Mouse (Mus musculus) midbrain, embryonic 13.5 days (tissue): ENCODE results near the gene Iah1. TPM values are rescaled to one million over a fixed set of nuclear protein-coding genes. Genes with fewer than 3 reads are reported as not detected.

Experiments used
- ATAC-seq: fragments of 200-750 bp; cut with Nextera tagmentation; 2 replicates; pipeline ENCODE4 v1.8.0; 2017; ENCODE audit warnings: mild to moderate bottlenecking, moderate TSS enrichment, moderate library complexity
- H3K27ac ChIP-seq: fragments of 300-500 bp; sonication (generic); 2 replicates; pipeline ENCODE4 v1.5.1; 2015; ENCODE audit warnings: inconsistent platforms, mild to moderate bottlenecking, moderate library complexity
- H3K27me3 ChIP-seq: fragments of 300-500 bp; sonication (generic); 2 replicates; pipeline ENCODE4 v1.6.1; 2015; ENCODE audit warnings: mild to moderate bottlenecking, inconsistent platforms
- H3K36me3 ChIP-seq: fragments of 300-500 bp; sonication (generic); 2 replicates; pipeline ENCODE4 v1.6.1; 2015; ENCODE audit warnings: mild to moderate bottlenecking, inconsistent platforms
- H3K4me1 ChIP-seq: fragments of 300-500 bp; sonication (generic); replicated peaks from 2 replicates; pipeline ENCODE4 v1.6.1; 2015; ENCODE audit warnings: inconsistent platforms
- H3K4me2 ChIP-seq: fragments of 300-500 bp; sonication (generic); replicated peaks from 2 replicates; pipeline ENCODE4 v1.6.1; 2015; ENCODE audit warnings: moderate library complexity, mild to moderate bottlenecking, inconsistent platforms
- H3K4me3 ChIP-seq: fragments of 300-500 bp; sonication (generic); replicated peaks from 2 replicates; pipeline ENCODE4 v1.5.1; 2015; ENCODE audit warnings: mild to moderate bottlenecking, inconsistent platforms
- H3K9ac ChIP-seq: fragments of 300-500 bp; sonication (generic); replicated peaks from 2 replicates; pipeline ENCODE4 v1.6.1; 2015; ENCODE audit warnings: mild to moderate bottlenecking, inconsistent platforms
- H3K9me3 ChIP-seq: fragments of 300-500 bp; sonication (generic); 2 replicates; pipeline ENCODE4 v1.6.1; 2016; ENCODE audit warnings: mild to moderate bottlenecking, inconsistent platforms
- WGBS: fragments of 180-500 bp; shearing (Covaris S2); methylation state at CpG from one replicate; pipeline ENCODE4 v1.1.7; 2015; 5-methylcytosine and 5-hydroxymethylcytosine counted together
- polyA plus RNA-seq: library from polyadenylated mRNA; unstranded; fragments of >200 nt; fragmentation: Nextera tagmentation; extraction: Ambion mirVana; gene quantifications from 2 replicates; pipeline ENCODE4 v1.2.1, GENCODE M21; 2015

Gene Iah1
- 44.7 and 45.1 TPM in 2 replicates for polyA plus RNA-seq

- H3K9ac ChIP-seq, result peak within 1 kb of the TSS; percentile 74
- H3K36me3 ChIP-seq, result peaks cover 45% of the 10 kb centered on the region
- WGBS, result 3% methylated on average over 59 of the region's 59 CpGs
These were observed at the start of gene Iah1 for GRCm38 (mm10) chr12:21315923-21316868. Gene Iah1, plus strand, starts transcription at chr12:21316389.

DNA sequence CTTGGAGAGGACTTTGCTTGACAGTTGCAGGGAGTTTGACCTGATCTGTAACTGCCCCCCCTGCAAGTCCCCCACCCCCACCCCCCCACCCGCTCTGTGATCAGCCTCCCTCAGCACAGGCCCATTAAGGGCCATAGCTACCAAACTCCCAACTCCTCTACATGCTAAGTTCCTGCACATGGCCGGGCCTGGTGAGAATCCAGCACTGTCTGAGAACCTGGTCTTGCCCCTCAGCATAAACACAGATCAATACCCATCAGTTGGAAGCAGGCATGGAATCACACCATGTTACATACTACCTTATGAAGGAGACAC, 49.4 kb upstream of the Iah1 start:
- no peaks in the 10 kb centered on the region for H3K27me3 ChIP-seq
- no peak overlapping the region for H3K4me2 ChIP-seq
- no peak overlapping the region for H3K27ac ChIP-seq
- no peak overlapping the region for H3K4me3 ChIP-seq
- no peak overlapping the region for H3K9ac ChIP-seq
- peak; percentile 58; the same call in 1 of the 2 replicates for ATAC-seq
- 90% methylated on average over 2 of the region's 2 CpGs for WGBS
- peaks cover 83% of the 10 kb centered on the region for H3K36me3 ChIP-seq
- no peaks in the 10 kb centered on the region for H3K9me3 ChIP-seq
- no peaks in the 10 kb centered on the region for H3K4me1 ChIP-seq

More at GRCm38 (mm10) chr12:21315923-21316868, at the start of gene Iah1:
- peak; percentile 91 for ATAC-seq
- Histone ChIP-seq H3K4me2 (peak within 1 kb of the TSS; percentile 72), H3K4me1 (peaks cover 5% of the 10 kb centered on the region; the same call in 1 of the 2 replicates), H3K27me3 (no peaks in the 10 kb centered on the region), H3K27ac (peak within 1 kb of the TSS; percentile 51; the same call in 1 of the 2 replicates), H3K9me3 (no peaks in the 10 kb centered on the region), H3K4me3 (peak within 1 kb of the TSS; percentile 67)

DNA sequence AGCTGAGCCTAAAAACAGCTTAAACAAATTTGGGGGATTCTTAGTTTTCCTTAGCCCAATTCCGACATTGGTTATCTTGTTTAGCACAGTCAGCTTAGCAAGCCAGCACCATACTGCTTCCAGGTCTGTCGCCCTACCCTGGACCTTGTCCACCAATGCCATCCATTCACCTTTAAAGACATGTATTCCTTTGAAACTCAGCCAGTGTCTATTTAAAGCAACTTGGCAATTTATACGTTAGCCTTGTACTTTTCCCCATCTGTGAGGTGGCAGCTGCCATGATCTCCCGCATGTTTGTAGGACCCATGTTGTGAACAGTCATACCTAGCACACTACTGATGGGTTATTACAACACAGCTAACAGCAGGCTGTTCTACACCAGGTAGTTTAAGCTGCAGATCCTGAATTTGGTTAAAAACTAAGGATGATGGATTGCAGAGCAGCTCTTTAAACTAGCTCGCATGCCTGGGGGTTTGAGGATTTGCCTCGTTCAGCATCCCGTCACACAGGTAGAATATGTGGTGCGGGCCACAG, 48.0 kb upstream of the Iah1 start:
- Histone ChIP-seq H3K9ac (no peak overlapping the region), H3K4me3 (no peak overlapping the region), H3K27ac (no peak overlapping the region), H3K4me2 (no peak overlapping the region), H3K9me3 (no peaks in the 10 kb centered on the region), H3K27me3 (no peaks in the 10 kb centered on the region), H3K36me3 (peaks cover 78% of the 10 kb centered on the region), H3K4me1 (no peaks in the 10 kb centered on the region)
- 94% methylated on average over 8 of the region's 8 CpGs for WGBS
- no peak for ATAC-seq

GRCm38 (mm10) chr12:21274446-21274845, 41.7 kb upstream of the Iah1 start:
- Histone ChIP-seq H3K4me1 (no peaks in the 10 kb centered on the region), H3K27me3 (no peaks in the 10 kb centered on the region), H3K4me2 (no peak overlapping the region), H3K9me3 (no peaks in the 10 kb centered on the region), H3K27ac (no peak overlapping the region), H3K4me3 (no peak overlapping the region), H3K36me3 (peaks cover 31% of the 10 kb centered on the region), H3K9ac (no peak overlapping the region)
- ATAC-seq, result no peak
- WGBS, result 82% methylated on average over 7 of the region's 7 CpGs

DNA sequence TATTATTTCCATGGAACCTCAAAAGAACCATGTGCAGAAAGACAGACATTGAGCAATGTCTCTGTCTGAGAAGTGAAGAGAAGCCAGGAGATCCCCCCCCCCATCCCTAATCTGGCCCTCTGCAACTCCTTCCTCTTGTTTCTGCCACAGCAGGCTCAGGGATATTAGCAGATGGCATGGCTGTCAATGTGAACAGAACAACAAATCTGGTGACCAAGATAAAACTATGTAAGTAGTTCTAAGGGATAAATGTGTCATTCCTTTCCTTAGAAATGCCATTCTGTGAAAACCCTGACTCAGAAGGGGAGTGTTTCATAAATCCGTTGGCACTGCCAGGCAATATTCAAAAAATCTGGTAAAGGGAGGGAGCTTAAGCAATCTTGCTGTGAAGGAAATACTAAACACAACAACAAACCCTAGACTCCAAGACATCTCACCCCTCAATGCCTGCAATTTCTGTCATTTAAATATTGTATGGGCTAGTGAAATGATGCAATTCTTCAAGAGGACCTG, 38.8 kb upstream of the Iah1 start:
- Histone ChIP-seq H3K4me2 (no peak overlapping the region), H3K36me3 (peaks cover 8% of the 10 kb centered on the region; the same call in 1 of the 2 replicates), H3K4me1 (no peaks in the 10 kb centered on the region), H3K4me3 (no peak overlapping the region), H3K9me3 (no peaks in the 10 kb centered on the region), H3K27ac (no peak overlapping the region), H3K9ac (no peak overlapping the region), H3K27me3 (no peaks in the 10 kb centered on the region)
- WGBS, result 78% methylated on average over 1 of the region's 1 CpGs
- no peak for ATAC-seq

DNA sequence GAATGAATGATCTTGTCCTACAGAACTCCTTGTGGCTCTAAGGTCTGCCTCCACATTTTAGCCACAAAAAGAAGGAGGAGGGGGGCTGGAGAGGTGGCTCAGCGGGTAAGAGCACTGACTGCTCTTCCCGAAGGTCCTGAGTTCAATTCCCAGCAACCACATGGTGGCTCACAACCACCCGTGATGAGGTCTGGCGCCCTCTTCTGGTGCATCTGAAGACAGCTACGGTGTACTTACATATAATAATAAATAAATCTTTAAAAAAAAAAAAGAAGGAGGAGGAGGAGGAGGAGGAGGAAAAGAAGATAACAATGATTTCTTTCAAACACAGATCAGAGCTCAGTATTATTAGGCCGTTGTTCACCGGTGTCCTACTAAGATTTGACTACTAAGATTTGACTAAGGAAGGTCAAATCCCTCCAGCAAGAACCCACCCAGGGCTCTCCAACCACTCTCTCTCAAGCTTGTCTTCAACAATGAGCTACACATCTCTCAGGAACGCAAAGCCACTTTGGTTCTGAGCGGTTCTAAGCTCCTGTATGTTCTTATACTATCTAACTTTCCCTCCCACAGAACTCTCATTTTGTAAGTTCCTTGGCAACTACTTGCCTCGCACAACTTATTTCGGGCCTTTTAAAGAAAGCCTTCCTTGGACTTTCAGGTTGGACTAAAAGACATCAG, 31.3 kb upstream of the Iah1 start, which contains the start of gene Cpsf3:
TSS of gene Cpsf3 (plus strand) at position 631 of the 681 bp plus-strand sequence.
- no peaks in the 10 kb centered on the region for H3K27me3 ChIP-seq
- H3K4me2 ChIP-seq, result peak within 1 kb of the TSS; percentile 78
- peak within 1 kb of the TSS; percentile 71 for H3K4me3 ChIP-seq
- 57% methylated on average over 11 of the region's 11 CpGs for WGBS
- H3K9me3 ChIP-seq, result no peaks in the 10 kb centered on the region
- peaks cover 30% of the 10 kb centered on the region for H3K4me1 ChIP-seq
- H3K36me3 ChIP-seq, result 0 out of 2 replicates have a peak, but pooled peaks cover 3% of the 10 kb centered on the region
- ATAC-seq, result no peak
- peak within 1 kb of the TSS; percentile 90 for H3K27ac ChIP-seq
- H3K9ac ChIP-seq, result peak within 1 kb of the TSS; percentile 82

DNA sequence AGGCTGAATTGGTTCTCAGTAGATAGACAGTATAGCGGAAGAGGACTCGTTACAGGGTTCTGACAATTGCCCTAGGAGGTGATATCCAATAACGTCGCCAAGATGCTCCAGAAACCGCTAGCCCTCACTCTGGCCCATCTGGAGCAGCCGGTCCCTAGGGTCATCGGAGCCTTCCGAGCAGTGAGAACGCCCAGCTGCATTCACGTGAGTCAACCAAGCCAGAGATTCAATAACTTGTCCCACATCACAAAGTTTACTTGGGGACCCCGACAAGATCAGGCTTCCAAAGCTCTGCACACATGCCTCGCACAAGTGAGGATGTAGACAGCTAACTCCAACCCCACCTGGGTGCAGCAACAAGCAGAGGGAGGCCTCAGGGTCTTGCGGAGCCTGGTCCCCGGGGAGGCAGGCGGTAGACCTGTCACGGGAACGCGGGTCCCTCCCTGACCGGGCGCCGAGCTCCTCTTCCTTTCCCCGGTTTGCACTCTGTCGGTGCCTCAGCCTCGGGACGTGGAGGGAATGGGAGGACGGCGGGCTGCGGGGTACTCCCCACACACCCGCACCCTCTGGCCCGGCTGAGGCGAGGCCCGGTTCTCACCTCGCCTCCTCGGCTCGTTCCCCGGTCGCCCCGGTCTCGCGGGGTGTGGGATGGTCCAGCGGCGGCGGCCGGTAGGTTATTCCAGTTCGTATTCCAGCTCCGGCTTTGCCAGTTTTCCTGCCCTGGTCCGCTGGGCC, 30.5 kb upstream of the Iah1 start:
- peak; percentile 15 for ATAC-seq
- H3K4me3 ChIP-seq, result peak overlapping the region; percentile 71
- H3K9ac ChIP-seq, result peak overlapping the region; percentile 78
- no peaks in the 10 kb centered on the region for H3K9me3 ChIP-seq
- peaks cover 11% of the 10 kb centered on the region; the same call in 1 of the 2 replicates for H3K36me3 ChIP-seq
- peak overlapping the region; percentile 83 for H3K27ac ChIP-seq
- peaks cover 30% of the 10 kb centered on the region for H3K4me1 ChIP-seq
- peak overlapping the region; percentile 69 for H3K4me2 ChIP-seq
- under 1% methylated on average over 47 of the region's 47 CpGs for WGBS
- H3K27me3 ChIP-seq, result no peaks in the 10 kb centered on the region

DNA sequence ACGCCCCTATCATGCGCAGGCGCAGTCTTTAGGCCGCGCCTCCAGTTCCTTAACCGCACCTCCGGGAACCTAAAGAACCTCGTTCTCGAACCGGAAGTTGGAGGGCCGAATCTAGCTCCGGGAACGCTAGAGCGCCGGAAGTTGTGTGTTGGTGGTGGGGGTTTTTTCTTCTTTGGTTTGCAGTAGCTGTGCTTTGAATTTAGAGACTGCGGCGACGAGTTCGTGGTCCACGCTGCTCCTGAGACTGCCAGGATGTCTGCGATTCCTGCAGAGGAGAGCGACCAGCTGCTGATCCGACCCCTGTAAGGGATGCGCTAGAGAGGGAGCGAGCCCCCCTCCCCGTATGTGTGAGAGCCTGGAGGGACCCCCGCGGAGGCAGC, 30.0 kb upstream of the Iah1 start, which contains the start of gene Itgb1bp1:
TSS of gene Itgb1bp1 (minus strand) at position 42 of the 380 bp plus-strand sequence.
- no peaks in the 10 kb centered on the region for H3K27me3 ChIP-seq
- H3K9ac ChIP-seq, result peak within 1 kb of the TSS; percentile 82
- no peaks in the 10 kb centered on the region for H3K9me3 ChIP-seq
- peak; percentile 96 for ATAC-seq
- peaks cover 30% of the 10 kb centered on the region for H3K4me1 ChIP-seq
- peak within 1 kb of the TSS; percentile 71 for H3K4me3 ChIP-seq
- peak within 1 kb of the TSS; percentile 90 for H3K27ac ChIP-seq
- H3K4me2 ChIP-seq, result peak within 1 kb of the TSS; percentile 78
- under 1% methylated on average over 28 of the region's 28 CpGs for WGBS
- peaks cover 16% of the 10 kb centered on the region for H3K36me3 ChIP-seq

DNA sequence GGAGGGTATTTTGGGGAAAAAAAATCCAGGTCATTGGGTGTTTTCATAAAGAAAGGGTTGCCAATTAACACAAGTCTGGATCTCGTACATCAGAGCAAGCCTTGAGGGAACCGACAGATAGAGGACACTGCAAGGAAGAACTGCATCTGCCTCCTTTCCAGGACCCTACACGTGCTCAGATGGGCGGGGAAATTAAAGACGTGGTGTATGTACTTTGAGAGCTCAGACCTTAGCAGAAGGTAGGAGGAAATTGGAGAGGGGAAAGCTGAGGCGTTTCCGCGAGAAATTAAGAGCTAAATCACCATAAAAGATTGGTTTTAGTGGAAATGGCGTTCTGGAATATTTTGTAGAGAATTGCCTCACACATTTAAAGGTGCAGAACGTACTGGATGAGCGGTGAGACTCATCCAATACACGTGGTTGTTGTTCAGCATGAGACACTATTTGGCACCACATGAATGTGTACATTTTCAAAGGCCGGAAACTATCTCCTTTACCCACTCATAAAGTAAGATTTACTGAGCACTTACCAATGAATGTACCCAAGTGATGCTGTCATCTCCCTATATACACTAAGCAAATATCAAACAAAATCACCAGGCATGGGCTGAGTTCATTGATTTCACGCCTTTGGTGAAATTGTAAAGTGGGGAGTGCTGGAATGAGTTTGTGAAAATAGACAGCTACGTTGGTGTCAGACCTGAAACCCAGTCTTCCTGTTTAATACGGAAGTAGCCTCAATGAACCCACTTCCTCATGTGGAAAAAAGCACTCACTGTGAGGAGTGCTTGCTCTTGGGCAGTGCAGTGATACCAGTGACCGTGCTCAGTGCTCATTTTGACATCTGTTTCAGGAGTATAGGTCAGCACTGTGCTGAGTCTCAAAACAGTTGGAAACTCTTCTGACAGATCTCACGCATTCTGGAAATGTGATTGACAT, 29.2 kb upstream of the Iah1 start:
- H3K9me3 ChIP-seq, result no peaks in the 10 kb centered on the region
- peak overlapping the region; percentile 90 for H3K27ac ChIP-seq
- peaks cover 24% of the 10 kb centered on the region for H3K36me3 ChIP-seq
- WGBS, result 37% methylated on average over 18 of the region's 18 CpGs
- no peaks in the 10 kb centered on the region for H3K27me3 ChIP-seq
- peak; percentile 38; the same call in 1 of the 2 replicates for ATAC-seq
- peak overlapping the region; percentile 78 for H3K4me2 ChIP-seq
- H3K4me3 ChIP-seq, result peak overlapping the region; percentile 71
- peaks cover 30% of the 10 kb centered on the region for H3K4me1 ChIP-seq
- H3K9ac ChIP-seq, result peak overlapping the region; percentile 82

- Histone ChIP-seq H3K4me1 (peaks cover 30% of the 10 kb centered on the region), H3K4me2 (no peak overlapping the region), H3K27me3 (no peaks in the 10 kb centered on the region), H3K4me3 (no peak overlapping the region), H3K36me3 (peaks cover 43% of the 10 kb centered on the region), H3K9me3 (no peaks in the 10 kb centered on the region), H3K9ac (no peak overlapping the region), H3K27ac (no peak overlapping the region)
- 96% methylated on average over 3 of the region's 3 CpGs for WGBS
- ATAC-seq, result no peak
These were observed 27.3 kb upstream of the Iah1 start for GRCm38 (mm10) chr12:21288716-21289395.
